Mouse (Mus musculus) midbrain, postnatal 0 days (tissue): Measurements from ENCODE around the gene Asb16. TPM values are rescaled to one million over a fixed set of nuclear protein-coding genes. Genes with fewer than 3 reads are reported as not detected.

ENCODE experiments used
- ATAC-seq: fragments of 200-750 bp; cut with Nextera tagmentation; 2 replicates; pipeline ENCODE4 v1.8.0; 2017; ENCODE audit warnings: moderate number of reproducible peaks, mild to moderate bottlenecking, moderate TSS enrichment, moderate library complexity; ENCODE audit not compliant: low FRiP score
- DNase-seq: peaks from one replicate; pipeline ENCODE4 v3.0.0-alpha.2; 2015; ENCODE audit warnings: low spot score
- H3K27ac ChIP-seq: fragments of 300-500 bp; sonication (generic); 2 replicates; pipeline ENCODE4 v1.5.1; 2014; ENCODE audit warnings: low read depth, mild to moderate bottlenecking, low read length, mixed read lengths
- H3K27me3 ChIP-seq: fragments of 300-500 bp; sonication (generic); 2 replicates; pipeline ENCODE4 v1.6.1; 2014; ENCODE audit warnings: low read length, control low read depth, mixed read lengths; ENCODE audit not compliant: insufficient read depth
- H3K36me3 ChIP-seq: fragments of 300-500 bp; sonication (generic); 2 replicates; pipeline ENCODE4 v1.6.1; 2014; ENCODE audit warnings: low read length, control low read depth, mixed read lengths; ENCODE audit not compliant: insufficient read depth
- H3K4me1 ChIP-seq: fragments of 300-500 bp; sonication (generic); 2 replicates; pipeline ENCODE4 v1.6.1; 2014; ENCODE audit warnings: mild to moderate bottlenecking, control low read depth, antibody characterized with exemption, low read length, mixed read lengths; ENCODE audit not compliant: insufficient read depth
- H3K4me2 ChIP-seq: fragments of 300-500 bp; sonication (generic); 2 replicates; pipeline ENCODE4 v1.6.1; 2014; ENCODE audit warnings: low read depth, mild to moderate bottlenecking, low read length, mixed read lengths; ENCODE audit not compliant: poor library complexity, severe bottlenecking
- H3K4me3 ChIP-seq: fragments of 300-500 bp; sonication (generic); 2 replicates; pipeline ENCODE4 v1.5.1; 2014; ENCODE audit warnings: low read depth, mild to moderate bottlenecking, low read length, moderate library complexity
- H3K9ac ChIP-seq: fragments of 300-500 bp; sonication (generic); replicated peaks from 2 replicates; pipeline ENCODE4 v1.6.1; 2014; ENCODE audit warnings: mild to moderate bottlenecking, low read length, moderate library complexity, mixed read lengths; ENCODE audit not compliant: poor library complexity, severe bottlenecking
- H3K9me3 ChIP-seq: fragments of 300-500 bp; sonication (generic); 2 replicates; pipeline ENCODE4 v1.6.1; 2016; ENCODE audit warnings: low read length, control low read depth
- CTCF ChIP-seq: IDR thresholded peaks from 2 replicates; pipeline ENCODE4 v1.5.1; 2016; ENCODE audit warnings: antibody characterized with exemption, mild to moderate bottlenecking
- WGBS: fragments of 180-500 bp; shearing (Covaris S2); extraction: QIAGEN DNeasy Blood & Tissue Kit; methylation state at CpG from one replicate; pipeline ENCODE4 v1.1.7; 2014; 5-methylcytosine and 5-hydroxymethylcytosine counted together
- polyA plus RNA-seq: library from polyadenylated mRNA; unstranded; fragments of >200 nt; fragmentation: Nextera tagmentation; extraction: Ambion mirVana; gene quantifications from 2 replicates; pipeline ENCODE4 v1.2.1, GENCODE M21; 2015
- total RNA-seq: library from RNA; depleted of rRNA; stranded (reverse); fragments of >200 nt; gene quantifications from 2 replicates; pipeline ENCODE4 v1.2.3, GENCODE M21; 2014

Asb16 gene
- total and polyA plus RNA-seq, 2 experiments from 2014 or later, result 0.28 to 2.5 TPM

GRCm38 (mm10) chr11:102257514-102257913, 11.0 kb upstream of the Asb16 start:
- no peaks in the 10 kb centered on the region for H3K9me3 ChIP-seq
- ATAC-seq, result no peak

GRCm38 (mm10) chr11:102258095-102258494, 10.4 kb upstream of the Asb16 start:
- Histone ChIP-seq H3K4me3 (no peak overlapping the region), H3K4me2 (no peak overlapping the region), H3K27me3 (no peaks in the 10 kb centered on the region), H3K9ac (no peak overlapping the region), H3K27ac (no peak overlapping the region), H3K9me3 (no peaks in the 10 kb centered on the region), H3K4me1 (no peaks in the 10 kb centered on the region), H3K36me3 (no peaks in the 10 kb centered on the region)
- DNase-seq (no peak), ATAC-seq (no peak)
- WGBS, result 79% methylated on average over 6 of the region's 6 CpGs
- TF ChIP-seq CTCF, result no peak

More at GRCm38 (mm10) chr11:102257514-102257913, 11.0 kb upstream of the Asb16 start:
- peak; percentile 56 for TF ChIP-seq CTCF
- H3K27ac ChIP-seq, result no peak overlapping the region
- no peaks in the 10 kb centered on the region for H3K27me3 ChIP-seq
- DNase-seq, result peak; percentile 19
- 25% methylated on average over 9 of the region's 9 CpGs for WGBS
- no peaks in the 10 kb centered on the region for H3K36me3 ChIP-seq
- no peak overlapping the region for H3K4me3 ChIP-seq
- no peaks in the 10 kb centered on the region for H3K4me1 ChIP-seq
- no peak overlapping the region for H3K9ac ChIP-seq
- no peak overlapping the region for H3K4me2 ChIP-seq

DNA sequence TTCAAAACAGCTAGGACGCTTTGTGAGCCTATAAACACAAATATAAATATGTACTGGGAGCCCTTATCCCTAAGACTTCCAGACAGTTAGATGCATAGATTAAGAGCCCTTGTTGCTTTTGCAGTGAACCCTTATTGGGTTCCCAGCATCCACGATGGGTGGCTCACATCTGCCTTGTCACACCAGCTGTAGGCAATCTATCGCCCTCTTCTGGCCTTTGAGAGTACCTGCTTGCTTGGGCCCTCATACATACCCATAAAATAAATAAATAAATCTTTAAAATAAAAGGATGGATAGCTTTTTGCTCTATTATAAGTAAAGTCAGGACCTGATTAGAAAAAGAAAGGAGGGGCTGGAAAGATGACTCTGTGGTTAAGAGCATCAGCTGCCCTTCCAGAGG, 10.0 kb upstream of the Asb16 start:
- Histone ChIP-seq H3K4me2 (no peak overlapping the region), H3K9me3 (no peaks in the 10 kb centered on the region), H3K36me3 (no peaks in the 10 kb centered on the region), H3K4me1 (no peaks in the 10 kb centered on the region), H3K4me3 (no peak overlapping the region), H3K27me3 (no peaks in the 10 kb centered on the region), H3K9ac (no peak overlapping the region), H3K27ac (no peak overlapping the region)
- 93% methylated on average over 3 of the region's 3 CpGs for WGBS
- DNase-seq, result no peak
- no peak for ATAC-seq
- TF ChIP-seq CTCF, result peak; percentile 27

- DNase-seq, result no peak
- WGBS, result 92% methylated on average over 7 of the region's 7 CpGs
Observed at GRCm38 (mm10) chr11:102263211-102263610, 5.3 kb upstream of the Asb16 start.

GRCm38 (mm10) chr11:102265816-102266215, 2.7 kb upstream of the Asb16 start:
- no peaks in the 10 kb centered on the region for H3K27me3 ChIP-seq
- no peak overlapping the region for H3K4me2 ChIP-seq
- no peaks in the 10 kb centered on the region for H3K36me3 ChIP-seq
- no peak overlapping the region for H3K9ac ChIP-seq
- no peak overlapping the region for H3K27ac ChIP-seq
- no peaks in the 10 kb centered on the region for H3K9me3 ChIP-seq
- DNase-seq (peak; percentile 46), ATAC-seq (peak; percentile 27; the same call in 1 of the 2 replicates)
- no peak overlapping the region for H3K4me3 ChIP-seq
- H3K4me1 ChIP-seq, result no peaks in the 10 kb centered on the region
- WGBS, result 62% methylated on average over 14 of the region's 14 CpGs
- no peak for TF ChIP-seq CTCF

More at GRCm38 (mm10) chr11:102263211-102263610, 5.3 kb upstream of the Asb16 start:
- no peak overlapping the region for H3K4me3 ChIP-seq
- H3K27me3 ChIP-seq, result no peaks in the 10 kb centered on the region
- H3K27ac ChIP-seq, result no peak overlapping the region
- no peak overlapping the region for H3K4me2 ChIP-seq
- no peaks in the 10 kb centered on the region for H3K4me1 ChIP-seq
- H3K9ac ChIP-seq, result no peak overlapping the region
- TF ChIP-seq CTCF, result no peak
- no peaks in the 10 kb centered on the region for H3K9me3 ChIP-seq
- H3K36me3 ChIP-seq, result no peaks in the 10 kb centered on the region
- ATAC-seq, result no peak

DNA sequence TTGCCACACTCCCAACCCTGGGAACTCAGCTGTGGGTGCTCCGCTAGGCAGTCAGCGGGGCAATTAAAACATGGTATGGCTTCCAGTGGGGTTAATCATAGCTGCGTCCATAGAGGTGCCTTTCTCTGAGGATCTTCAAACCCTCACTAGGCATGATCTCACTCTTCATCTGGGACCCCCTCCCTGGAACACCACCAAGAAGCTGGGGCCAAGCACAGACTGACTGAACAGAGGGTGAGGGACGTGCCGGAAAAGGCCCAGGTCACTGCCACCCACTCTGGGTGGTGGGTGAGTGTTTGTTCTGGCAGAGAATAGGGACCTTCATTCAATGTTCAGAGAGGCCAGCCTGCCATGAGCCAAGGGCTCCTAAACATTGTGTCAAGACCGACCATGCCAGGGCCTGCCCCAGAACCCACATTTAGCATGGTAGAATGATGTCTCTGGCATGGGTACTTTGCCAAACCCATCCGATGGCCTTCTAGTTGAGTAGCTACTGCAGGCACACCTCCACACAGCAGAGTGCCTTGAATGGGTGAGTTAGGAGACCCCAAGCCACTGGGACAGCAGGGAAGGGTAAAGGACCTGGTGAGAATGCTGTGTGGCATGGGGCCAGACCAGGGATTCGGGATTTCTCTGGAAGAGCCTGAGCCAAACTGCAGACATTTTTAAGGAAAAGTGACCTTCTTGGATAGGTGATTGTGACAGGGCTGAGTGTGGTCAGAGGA, 1.8 kb upstream of the Asb16 start:
- Histone ChIP-seq H3K4me3 (no peak overlapping the region), H3K9me3 (no peaks in the 10 kb centered on the region), H3K27ac (no peak overlapping the region), H3K27me3 (no peaks in the 10 kb centered on the region), H3K4me1 (no peaks in the 10 kb centered on the region), H3K9ac (no peak overlapping the region), H3K36me3 (no peaks in the 10 kb centered on the region), H3K4me2 (no peak overlapping the region)
- no peak for ATAC-seq
- TF ChIP-seq CTCF, result no peak
- DNase-seq, result no peak
- 88% methylated on average over 8 of the region's 8 CpGs for WGBS
